Mouse (Mus musculus): ENCODE measurements at regions not wholly inside any gene's neighbourhood (a gene's known extent, or its start where the extent isn't known, plus 50 kb on each side); places are given as distances from the start of the nearest gene placed in this dataset.

DNA sequence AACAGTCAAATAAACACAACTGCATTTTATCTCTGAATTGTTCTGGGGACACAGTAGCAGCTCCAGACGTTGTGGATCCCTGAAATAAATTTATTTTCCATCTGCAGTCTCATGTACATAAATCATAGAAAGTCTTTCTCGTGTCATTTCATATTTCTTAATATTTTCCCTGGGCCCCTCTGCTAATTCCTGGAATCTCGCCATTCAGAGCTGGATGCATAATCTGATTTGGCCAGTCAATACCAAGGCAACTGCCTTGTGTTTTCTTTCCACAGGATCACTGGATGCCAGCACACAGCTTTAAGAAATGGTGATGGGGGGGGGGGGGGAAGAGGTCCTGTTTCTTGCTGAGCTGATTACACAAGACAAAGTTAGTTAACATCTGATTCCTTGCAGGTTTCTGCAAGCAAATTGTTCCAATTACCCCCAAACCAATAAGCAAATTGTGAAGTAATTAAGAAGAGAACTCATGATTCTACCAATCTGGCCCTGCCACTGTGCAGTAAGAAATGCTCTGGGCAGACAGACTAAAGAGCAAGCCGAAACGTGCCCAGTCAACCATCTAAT is 824.2 kb upstream of the Sox9 start:
- H3K4me3 ChIP-seq (ENCODE audit: low read depth, low read length): no peak overlapping the region
- no peak overlapping the region for H3K4me2 ChIP-seq (ENCODE audit: low read depth, low read length)
- no peak for TF ChIP-seq CTCF (IDR thresholded peaks at IDR 0.05; ENCODE audit: low read depth)
- TF ChIP-seq EP300 (IDR thresholded peaks at IDR 0.05; ENCODE audit: low read depth): no peak
- H3K27ac ChIP-seq (ENCODE audit: low read depth): no peak overlapping the region
- H3K27me3 ChIP-seq (ENCODE audit: control insufficient read depth, insufficient read depth, low read length): no peaks in the 10 kb centered on the region
- H3K9me3 ChIP-seq (replicated peaks; ENCODE audit: control insufficient read depth, low read length): no peaks in the 10 kb centered on the region
- no peak overlapping the region for H3K9ac ChIP-seq (replicated peaks; ENCODE audit: low read depth, low read length)
- 57% methylated on average over 5 of the region's 5 CpGs for whole genome bisulfite sequencing
- H3K36me3 ChIP-seq (replicated peaks; ENCODE audit: control insufficient read depth, insufficient read depth, low read length): no peaks in the 10 kb centered on the region
- DNase-seq (ENCODE audit: low spot score) (no peak), ATAC-seq (ENCODE audit: insufficient read depth, low read depth) (no peak)
- H3K4me1 ChIP-seq (ENCODE audit: control insufficient read depth, insufficient read depth): no peaks in the 10 kb centered on the region

DNA sequence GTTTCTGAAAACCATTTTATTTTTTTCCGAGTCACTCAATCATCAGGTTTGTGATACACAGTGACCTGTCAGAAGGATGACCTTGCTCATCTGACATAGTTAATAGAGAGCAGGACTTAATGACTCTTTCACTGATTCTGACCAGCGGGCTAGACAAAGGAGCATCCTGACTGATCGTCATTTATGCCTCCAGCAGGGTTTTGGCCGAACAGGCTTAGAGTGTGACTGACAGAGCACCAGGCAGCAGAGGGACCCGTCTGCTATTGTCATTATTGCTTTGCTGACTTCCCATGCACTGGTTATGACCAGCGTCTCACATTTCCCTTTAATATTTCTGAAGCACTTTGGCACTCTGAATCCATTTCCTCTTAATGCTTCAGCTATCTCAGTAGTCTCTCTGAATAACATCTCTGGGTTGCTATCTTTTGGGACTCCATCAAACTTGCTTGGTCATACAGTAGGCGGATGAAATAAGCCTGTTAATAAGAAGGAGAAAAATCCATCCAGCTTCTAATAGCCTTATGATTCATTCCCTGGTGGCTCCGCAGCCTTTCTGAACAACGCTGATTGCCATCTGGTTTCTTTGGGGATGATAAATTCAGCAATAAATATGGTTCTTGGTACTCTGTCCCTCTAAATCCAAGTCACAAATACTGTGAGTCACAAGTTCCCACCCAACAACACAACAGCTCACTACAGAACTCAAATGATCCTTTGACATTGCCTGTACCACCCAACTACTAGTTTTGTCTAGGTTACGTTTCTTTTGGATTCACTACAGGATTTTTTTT is 820.8 kb upstream of the Sox9 start:
- no peak for DNase-seq (ENCODE audit: low spot score)
- H3K9ac ChIP-seq (replicated peaks; ENCODE audit: low read depth, low read length): no peak overlapping the region
- no peaks in the 10 kb centered on the region for H3K4me1 ChIP-seq (ENCODE audit: control insufficient read depth, insufficient read depth)
- H3K4me2 ChIP-seq (ENCODE audit: low read depth, low read length): no peak overlapping the region
- no peaks in the 10 kb centered on the region for H3K27me3 ChIP-seq (ENCODE audit: control insufficient read depth, insufficient read depth, low read length)
- ATAC-seq (ENCODE audit: insufficient read depth, low read depth): no peak
- 62% methylated on average over 10 of the region's 10 CpGs for WGBS
- H3K9me3 ChIP-seq (replicated peaks; ENCODE audit: control insufficient read depth, low read length): no peaks in the 10 kb centered on the region
- H3K36me3 ChIP-seq (replicated peaks; ENCODE audit: control insufficient read depth, insufficient read depth, low read length): no peaks in the 10 kb centered on the region
- no peak overlapping the region for H3K27ac ChIP-seq (ENCODE audit: low read depth)
- H3K4me3 ChIP-seq (ENCODE audit: low read depth, low read length): no peak overlapping the region
- TF ChIP-seq EP300 (IDR thresholded peaks at IDR 0.05; ENCODE audit: low read depth) (no peak), CTCF (IDR thresholded peaks at IDR 0.05; ENCODE audit: low read depth) (no peak)

- no peak for ATAC-seq (ENCODE audit: insufficient read depth, low read depth)
- no peak for DNase-seq (ENCODE audit: low spot score)
- no peaks in the 10 kb centered on the region for H3K9me3 ChIP-seq (replicated peaks; ENCODE audit: control insufficient read depth, low read length)
- H3K9ac ChIP-seq (replicated peaks; ENCODE audit: low read depth, low read length): no peak overlapping the region
- no peak for TF ChIP-seq CTCF (IDR thresholded peaks at IDR 0.05; ENCODE audit: low read depth)
- no peak for TF ChIP-seq EP300 (IDR thresholded peaks at IDR 0.05; ENCODE audit: low read depth)
- H3K36me3 ChIP-seq (replicated peaks; ENCODE audit: control insufficient read depth, insufficient read depth, low read length): no peaks in the 10 kb centered on the region
- H3K4me2 ChIP-seq (ENCODE audit: low read depth, low read length): no peak overlapping the region
- H3K4me3 ChIP-seq (ENCODE audit: low read depth, low read length): no peak overlapping the region
- no peak overlapping the region for H3K27ac ChIP-seq (ENCODE audit: low read depth)
- 55% methylated on average over 2 of the region's 2 CpGs for WGBS
- no peaks in the 10 kb centered on the region for H3K4me1 ChIP-seq (ENCODE audit: control insufficient read depth, insufficient read depth)
- no peaks in the 10 kb centered on the region for H3K27me3 ChIP-seq (ENCODE audit: control insufficient read depth, insufficient read depth, low read length)
Measured at GRCm38 (mm10) chr11:111961846-111962245, 820.2 kb upstream of the Sox9 start.

GRCm38 (mm10) chr11:111964066-111964465 is 818.0 kb upstream of the Sox9 start:
- Histone ChIP-seq H3K9me3 (replicated peaks; ENCODE audit: control insufficient read depth, low read length) (no peaks in the 10 kb centered on the region), H3K27me3 (ENCODE audit: control insufficient read depth, insufficient read depth, low read length) (no peaks in the 10 kb centered on the region), H3K4me2 (ENCODE audit: low read depth, low read length) (no peak overlapping the region), H3K36me3 (replicated peaks; ENCODE audit: control insufficient read depth, insufficient read depth, low read length) (no peaks in the 10 kb centered on the region), H3K9ac (replicated peaks; ENCODE audit: low read depth, low read length) (no peak overlapping the region), H3K27ac (ENCODE audit: low read depth) (no peak overlapping the region), H3K4me3 (ENCODE audit: low read depth, low read length) (no peak overlapping the region), H3K4me1 (ENCODE audit: control insufficient read depth, insufficient read depth) (no peaks in the 10 kb centered on the region)
- WGBS: 82% methylated on average over 6 of the region's 6 CpGs
- DNase-seq (ENCODE audit: low spot score): no peak
- no peak for ATAC-seq (ENCODE audit: insufficient read depth, low read depth)
- TF ChIP-seq EP300 (IDR thresholded peaks at IDR 0.05; ENCODE audit: low read depth): no peak
- TF ChIP-seq CTCF (IDR thresholded peaks at IDR 0.05; ENCODE audit: low read depth): no peak

DNA sequence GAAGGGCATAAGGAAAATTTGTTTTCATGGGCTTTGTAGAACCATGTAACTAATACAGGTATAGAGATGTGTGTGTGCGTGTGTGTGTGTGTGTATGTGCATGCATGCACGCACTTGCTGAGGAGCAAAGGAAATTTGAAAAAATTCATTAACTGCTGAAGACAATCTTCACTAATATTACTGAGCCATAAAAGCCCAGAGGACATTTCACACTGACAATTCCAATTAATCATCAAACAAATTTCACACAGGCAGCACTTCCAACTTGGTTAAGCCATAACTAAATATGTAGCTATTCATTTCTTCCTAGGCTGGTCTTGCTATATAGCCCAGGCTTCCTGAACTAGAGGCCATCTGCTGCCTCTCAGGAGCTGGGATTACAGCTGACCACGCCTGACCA is 815.6 kb upstream of the Sox9 start:
- ATAC-seq (ENCODE audit: insufficient read depth, low read depth) (no peak), DNase-seq (ENCODE audit: low spot score) (no peak)
- no peaks in the 10 kb centered on the region for H3K4me1 ChIP-seq (ENCODE audit: control insufficient read depth, insufficient read depth)
- TF ChIP-seq EP300 (IDR thresholded peaks at IDR 0.05; ENCODE audit: low read depth): no peak
- no peak for TF ChIP-seq CTCF (IDR thresholded peaks at IDR 0.05; ENCODE audit: low read depth)
- no peak overlapping the region for H3K9ac ChIP-seq (replicated peaks; ENCODE audit: low read depth, low read length)
- no peak overlapping the region for H3K27ac ChIP-seq (ENCODE audit: low read depth)
- H3K9me3 ChIP-seq (replicated peaks; ENCODE audit: control insufficient read depth, low read length): no peaks in the 10 kb centered on the region
- WGBS: 90% methylated on average over 3 of the region's 3 CpGs
- no peaks in the 10 kb centered on the region for H3K27me3 ChIP-seq (ENCODE audit: control insufficient read depth, insufficient read depth, low read length)
- no peaks in the 10 kb centered on the region for H3K36me3 ChIP-seq (replicated peaks; ENCODE audit: control insufficient read depth, insufficient read depth, low read length)
- no peak overlapping the region for H3K4me3 ChIP-seq (ENCODE audit: low read depth, low read length)
- no peak overlapping the region for H3K4me2 ChIP-seq (ENCODE audit: low read depth, low read length)

DNA sequence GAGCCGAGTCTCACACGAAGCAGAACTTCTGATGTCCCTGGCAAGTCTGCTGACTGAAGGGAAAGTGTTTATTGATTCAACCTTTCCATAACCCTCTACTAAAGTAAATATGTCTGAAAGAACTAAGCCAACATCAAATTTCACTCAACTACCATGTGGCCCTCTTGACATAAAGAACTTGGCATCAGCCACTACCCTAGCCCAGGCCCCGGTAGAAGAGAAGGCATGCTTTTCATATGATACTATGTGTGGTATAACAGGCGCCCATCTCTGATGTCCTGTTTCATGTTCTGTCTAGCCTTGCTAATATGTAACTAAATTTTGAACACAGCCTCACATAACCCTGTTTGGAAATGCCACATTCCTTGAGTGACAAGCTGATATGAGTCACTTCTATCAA is 811.0 kb upstream of the Sox9 start:
- no peaks in the 10 kb centered on the region for H3K4me1 ChIP-seq (ENCODE audit: control insufficient read depth, insufficient read depth)
- TF ChIP-seq EP300 (IDR thresholded peaks at IDR 0.05; ENCODE audit: low read depth) (no peak), CTCF (IDR thresholded peaks at IDR 0.05; ENCODE audit: low read depth) (no peak)
- WGBS: 76% methylated on average over 4 of the region's 4 CpGs
- no peak overlapping the region for H3K27ac ChIP-seq (ENCODE audit: low read depth)
- no peak overlapping the region for H3K4me2 ChIP-seq (ENCODE audit: low read depth, low read length)
- H3K27me3 ChIP-seq (ENCODE audit: control insufficient read depth, insufficient read depth, low read length): no peaks in the 10 kb centered on the region
- ATAC-seq (ENCODE audit: insufficient read depth, low read depth): no peak
- H3K9me3 ChIP-seq (replicated peaks; ENCODE audit: control insufficient read depth, low read length): no peaks in the 10 kb centered on the region
- DNase-seq (ENCODE audit: low spot score): no peak
- H3K9ac ChIP-seq (replicated peaks; ENCODE audit: low read depth, low read length): no peak overlapping the region
- H3K4me3 ChIP-seq (ENCODE audit: low read depth, low read length): no peak overlapping the region
- H3K36me3 ChIP-seq (replicated peaks; ENCODE audit: control insufficient read depth, insufficient read depth, low read length): no peaks in the 10 kb centered on the region
